Mouse (Mus musculus) kidney, adult 2 months (tissue): ENCODE data around the gene Neurod2.

Experiments
- CTCF ChIP-seq: fragments of 200-500 bp; conservative IDR thresholded peaks from 2 replicates; pipeline ENCODE4 v1.5.1; 2011; ENCODE audit warnings: low read depth, mild to moderate bottlenecking, control low read depth, low read length, moderate library complexity, mixed read lengths; ENCODE audit not compliant: insufficient read depth, insufficient read length
- POLR2A ChIP-seq: fragments of 200-500 bp; IDR thresholded peaks from one replicate; pipeline ENCODE4 v1.6.1; 2011; ENCODE audit warnings: low read depth, low read length, control low read depth

GRCm38 (mm10) chr11:98354445-98354844, 25.0 kb upstream of the Neurod2 start:
- TF ChIP-seq POLR2A (no peak), CTCF (no peak)
